Mouse (Mus musculus) embryonic facial prominence, embryonic 12.5 days (tissue): ENCODE data around the gene Olfr1056. TPM values are rescaled to one million over a fixed set of nuclear protein-coding genes. Genes with fewer than 3 reads are reported as not detected.
"Not testable (repeated sequence)": the region's sequence is repeated elsewhere in the genome, so short reads cannot be mapped to it uniquely, and the experiment has no call there.

ENCODE experiments used
- ATAC-seq: fragments of 200-750 bp; cut with Nextera tagmentation; 2 replicates; pipeline ENCODE4 v1.8.0; 2017; ENCODE audit not compliant: insufficient number of reproducible peaks, insufficient read depth, low FRiP score, low TSS enrichment
- H3K27ac ChIP-seq: fragments of 300-500 bp; sonication (generic); 2 replicates; pipeline ENCODE4 v1.5.1; 2016; ENCODE audit warnings: mild to moderate bottlenecking
- H3K27me3 ChIP-seq: fragments of 300-500 bp; sonication (generic); 2 replicates; pipeline ENCODE4 v1.6.1; 2016; ENCODE audit warnings: mild to moderate bottlenecking, moderate library complexity
- H3K36me3 ChIP-seq: fragments of 300-500 bp; sonication (generic); 2 replicates; pipeline ENCODE4 v1.6.1; 2016; ENCODE audit warnings: mild to moderate bottlenecking
- H3K4me1 ChIP-seq: fragments of 300-500 bp; sonication (generic); 2 replicates; pipeline ENCODE4 v1.6.1; 2016
- H3K4me2 ChIP-seq: fragments of 300-500 bp; sonication (generic); replicated peaks from 2 replicates; pipeline ENCODE4 v1.6.1; 2016; ENCODE audit warnings: mild to moderate bottlenecking, moderate library complexity
- H3K4me3 ChIP-seq: fragments of 300-500 bp; sonication (generic); 2 replicates; pipeline ENCODE4 v1.5.1; 2016; ENCODE audit warnings: mild to moderate bottlenecking
- H3K9ac ChIP-seq: fragments of 300-500 bp; sonication (generic); 2 replicates; pipeline ENCODE4 v1.6.1; 2016; ENCODE audit warnings: mild to moderate bottlenecking, moderate library complexity
- H3K9me3 ChIP-seq: fragments of 300-500 bp; sonication (generic); 2 replicates; pipeline ENCODE4 v1.6.1; 2016; ENCODE audit warnings: mild to moderate bottlenecking, moderate library complexity
- WGBS: fragments of 180-500 bp; shearing (Covaris S2); methylation state at CpG from one replicate; pipeline ENCODE4 v1.1.7; 2016; 5-methylcytosine and 5-hydroxymethylcytosine counted together
- polyA plus RNA-seq: library from polyadenylated mRNA; unstranded; fragments of >200 nt; fragmentation: Nextera tagmentation; extraction: Ambion mirVana; gene quantifications from 2 replicates; pipeline ENCODE4 v1.2.1, GENCODE M21; 2016

Olfr1056 gene
- polyA plus RNA-seq: not detected in 2 replicates

- H3K27me3 ChIP-seq: no peaks in the 10 kb centered on the region
- no peaks in the 10 kb centered on the region for H3K4me1 ChIP-seq
- H3K9me3 ChIP-seq: no peaks in the 10 kb centered on the region
- H3K4me2 ChIP-seq: no peak within 1 kb of the TSS
- H3K4me3 ChIP-seq: no peak within 1 kb of the TSS
- no peak for ATAC-seq
- no peak within 1 kb of the TSS for H3K27ac ChIP-seq
- no peak within 1 kb of the TSS for H3K9ac ChIP-seq
- no peaks in the 10 kb centered on the region for H3K36me3 ChIP-seq
These were observed at the start of gene Olfr1056 for GRCm38 (mm10) chr2:86362369-86362768. Gene Olfr1056 (minus strand): TSS chr2:86362469.

GRCm38 (mm10) chr2:86395114-86395513, 32.8 kb upstream of the Olfr1056 start:
- 87% methylated on average over 2 of the region's 2 CpGs for WGBS
- no peak for ATAC-seq
- H3K9me3 ChIP-seq: no peaks in the 10 kb centered on the region

GRCm38 (mm10) chr2:86388461-86388860, 26.2 kb upstream of the Olfr1056 start, which contains the start of gene Olfr1058:
Gene Olfr1058 (minus strand): TSS chr2:86388561.
- H3K9ac ChIP-seq, H3K27ac ChIP-seq, H3K9me3 ChIP-seq, ATAC-seq, H3K4me3 ChIP-seq, H3K4me2 ChIP-seq, H3K36me3 ChIP-seq, H3K4me1 ChIP-seq, H3K27me3 ChIP-seq: not testable (repeated sequence)

More at GRCm38 (mm10) chr2:86395114-86395513, 32.8 kb upstream of the Olfr1056 start:
- Histone ChIP-seq H3K4me1 (no peaks in the 10 kb centered on the region), H3K4me2 (no peak overlapping the region), H3K27ac (no peak overlapping the region), H3K4me3 (no peak overlapping the region), H3K9ac (no peak overlapping the region), H3K36me3 (no peaks in the 10 kb centered on the region), H3K27me3 (no peaks in the 10 kb centered on the region)

- Histone ChIP-seq H3K9me3 (no peaks in the 10 kb centered on the region), H3K4me1 (no peaks in the 10 kb centered on the region), H3K36me3 (no peaks in the 10 kb centered on the region), H3K4me2 (no peak within 1 kb of the TSS), H3K4me3 (no peak within 1 kb of the TSS), H3K27ac (no peak within 1 kb of the TSS), H3K27me3 (no peaks in the 10 kb centered on the region), H3K9ac (no peak within 1 kb of the TSS)
- no peak for ATAC-seq
These were observed 16.0 kb upstream of the Olfr1056 start, which contains the start of gene Olfr1057 for GRCm38 (mm10) chr2:86378293-86378692. Gene Olfr1057 (minus strand): TSS chr2:86378393.

- H3K4me3 ChIP-seq, H3K9ac ChIP-seq, H3K4me1 ChIP-seq, H3K36me3 ChIP-seq, H3K9me3 ChIP-seq, H3K27me3 ChIP-seq, H3K27ac ChIP-seq, H3K4me2 ChIP-seq, ATAC-seq: not testable (repeated sequence)
- WGBS: 71% methylated on average over 2 of the region's 6 CpGs
These were observed 4.1 kb upstream of the Olfr1056 start for GRCm38 (mm10) chr2:86366342-86366741.

GRCm38 (mm10) chr2:86351751-86352150, 10.5 kb downstream of the Olfr1056 start:
- not testable (repeated sequence) for H3K27me3 ChIP-seq, H3K4me1 ChIP-seq, H3K27ac ChIP-seq, H3K4me2 ChIP-seq, H3K4me3 ChIP-seq, ATAC-seq, H3K9ac ChIP-seq, H3K9me3 ChIP-seq, H3K36me3 ChIP-seq
- 100% methylated on average over 1 of the region's 1 CpGs for WGBS

GRCm38 (mm10) chr2:86350184-86350583, 12.1 kb downstream of the Olfr1056 start, which contains the start of gene Olfr1055:
Gene Olfr1055 (minus strand): TSS chr2:86350284.
- H3K36me3 ChIP-seq: no peaks in the 10 kb centered on the region
- no peaks in the 10 kb centered on the region for H3K9me3 ChIP-seq
- H3K27me3 ChIP-seq: no peaks in the 10 kb centered on the region
- H3K9ac ChIP-seq: no peak within 1 kb of the TSS
- ATAC-seq: no peak
- H3K4me1 ChIP-seq: no peaks in the 10 kb centered on the region
- H3K4me2 ChIP-seq: no peak within 1 kb of the TSS
- no peak within 1 kb of the TSS for H3K27ac ChIP-seq
- 87% methylated on average over 5 of the region's 5 CpGs for WGBS
- no peak within 1 kb of the TSS for H3K4me3 ChIP-seq

GRCm38 (mm10) chr2:86335333-86335732, 26.9 kb downstream of the Olfr1056 start, which contains the start of gene Olfr1054:
Gene Olfr1054 (minus strand): TSS chr2:86335433.
- H3K9ac ChIP-seq: no peak within 1 kb of the TSS
- no peaks in the 10 kb centered on the region for H3K27me3 ChIP-seq
- H3K27ac ChIP-seq: no peak within 1 kb of the TSS
- H3K9me3 ChIP-seq: no peaks in the 10 kb centered on the region
- no peak within 1 kb of the TSS for H3K4me2 ChIP-seq
- no peaks in the 10 kb centered on the region for H3K36me3 ChIP-seq
- no peak for ATAC-seq
- 84% methylated on average over 3 of the region's 3 CpGs for WGBS
- H3K4me1 ChIP-seq: no peaks in the 10 kb centered on the region
- no peak within 1 kb of the TSS for H3K4me3 ChIP-seq

- no peaks in the 10 kb centered on the region for H3K9me3 ChIP-seq
- no peaks in the 10 kb centered on the region for H3K27me3 ChIP-seq
- no peaks in the 10 kb centered on the region for H3K4me1 ChIP-seq
- H3K4me3 ChIP-seq: no peak within 1 kb of the TSS
- no peak within 1 kb of the TSS for H3K4me2 ChIP-seq
- no peaks in the 10 kb centered on the region for H3K36me3 ChIP-seq
- H3K27ac ChIP-seq: no peak within 1 kb of the TSS
- no peak for ATAC-seq
- no peak within 1 kb of the TSS for H3K9ac ChIP-seq
- 68% methylated on average over 3 of the region's 3 CpGs for WGBS
These were observed 47.1 kb downstream of the Olfr1056 start, which contains the start of gene Olfr1053 for GRCm38 (mm10) chr2:86315184-86315583. Gene Olfr1053 (minus strand): TSS chr2:86315284.

Other genes with a start within 250 kb of the Olfr1056 start
- not detected in 2 replicates for gene Olfr1039, start 226.5 kb downstream of the Olfr1056 start, polyA plus RNA-seq
- not detected in 2 replicates for gene Olfr1040, start 215.7 kb downstream of the Olfr1056 start, polyA plus RNA-seq
- gene Olfr1042, start 200.6 kb downstream of the Olfr1056 start, polyA plus RNA-seq: not detected in 2 replicates
- not detected in 2 replicates for gene Olfr1043, start 194.9 kb downstream of the Olfr1056 start, polyA plus RNA-seq
- not detected in 2 replicates for gene Olfr1044, start 184.6 kb downstream of the Olfr1056 start, polyA plus RNA-seq
- not detected in 2 replicates for gene Olfr52, start 176.8 kb downstream of the Olfr1056 start, polyA plus RNA-seq
- not detected in 2 replicates for gene Olfr1045, start 159.5 kb downstream of the Olfr1056 start, polyA plus RNA-seq
- not detected in 2 replicates for gene Olfr1046, start 143.2 kb downstream of the Olfr1056 start, polyA plus RNA-seq
- not detected in 2 replicates for gene Olfr1047, start 131.1 kb downstream of the Olfr1056 start, polyA plus RNA-seq
- not detected in 2 replicates for gene Olfr1048, start 122.2 kb downstream of the Olfr1056 start, polyA plus RNA-seq
- gene Olfr1049, start 104.1 kb downstream of the Olfr1056 start, polyA plus RNA-seq: not detected in 2 replicates
- gene Olfr1051, start 83.4 kb downstream of the Olfr1056 start, polyA plus RNA-seq: not detected in 2 replicates
- not detected in 2 replicates for gene Olfr1052, start 70.0 kb downstream of the Olfr1056 start, polyA plus RNA-seq
- gene Olfr1053, start 47.2 kb downstream of the Olfr1056 start, polyA plus RNA-seq: not detected in 2 replicates
- not detected in 2 replicates for gene Olfr1054, start 27.0 kb downstream of the Olfr1056 start, polyA plus RNA-seq
- not detected in 2 replicates for gene Olfr1055, start 12.2 kb downstream of the Olfr1056 start, polyA plus RNA-seq
- not detected in 2 replicates for gene Olfr1057, start 15.9 kb upstream of the Olfr1056 start, polyA plus RNA-seq
- gene Olfr1058, start 26.1 kb upstream of the Olfr1056 start, polyA plus RNA-seq: not detected in 2 replicates
- not detected in 2 replicates for gene Olfr1061, start 51.6 kb upstream of the Olfr1056 start, polyA plus RNA-seq
- gene Olfr1062, start 64.3 kb upstream of the Olfr1056 start, polyA plus RNA-seq: not detected in 2 replicates
- gene Olfr1065, start 88.1 kb upstream of the Olfr1056 start, polyA plus RNA-seq: not detected in 2 replicates
- not detected in 2 replicates for gene Olfr1066, start 93.8 kb upstream of the Olfr1056 start, polyA plus RNA-seq
- gene Olfr228, start 124.9 kb upstream of the Olfr1056 start, polyA plus RNA-seq: not detected in 2 replicates
- gene Olfr1076, start 146.0 kb upstream of the Olfr1056 start, polyA plus RNA-seq: not detected in 2 replicates
- not detected in 2 replicates for gene Olfr1079, start 180.0 kb upstream of the Olfr1056 start, polyA plus RNA-seq
- not detected in 2 replicates for gene Olfr1080, start 195.8 kb upstream of the Olfr1056 start, polyA plus RNA-seq
- not detected in 2 replicates for gene Olfr1082, start 236.5 kb upstream of the Olfr1056 start, polyA plus RNA-seq